ENCODE assay signal across 20 mouse cellular contexts in genomic region chr2:37789029-37789428, GRCm38 (mm10). TPM values are rescaled to one million over a fixed set of nuclear protein-coding genes. Genes with fewer than 3 reads are reported as not detected.
DNase-seq lines count a peak whose midpoint lies in the region; ATAC-seq and TF ChIP-seq lines count a peak whose summit lies in the region.
"Had no signal": no experiment of that assay in that cellular context is flagged by ENCODE, and none has a peak within 500 bp of the region (broad histone marks: within the 10 kb centered on the region; RNA-seq: fewer than 3 reads in every experiment).

No protein-coding gene starts in this region.

- H3K36me3 ChIP-seq in forebrain, embryonic 14.5 days (ENCODE audit: control insufficient read depth, insufficient read depth, low read length) = peaks cover 22% of the 10 kb centered on the region
- no peaks in the 10 kb centered on the region for H3K36me3 ChIP-seq in forebrain, postnatal 0 days (ENCODE audit: insufficient read depth)
- no peaks in the 10 kb centered on the region for H3K36me3 ChIP-seq in intestine, embryonic 15.5 days
- H3K36me3 ChIP-seq in intestine, embryonic 16.5 days (ENCODE audit: control insufficient read depth, insufficient read depth, low read length) = no peaks in the 10 kb centered on the region
- no peaks in the 10 kb centered on the region for H3K36me3 ChIP-seq in lung, embryonic 14.5 days (ENCODE audit: insufficient read depth)
- no peaks in the 10 kb centered on the region for H3K36me3 ChIP-seq in kidney, embryonic 15.5 days
- H3K36me3 ChIP-seq: liver, embryonic 13.5 days; neural tube, embryonic 15.5 days had no signal

- no peak overlapping the region for H3K9ac ChIP-seq in forebrain, embryonic 14.5 days (ENCODE audit: low read length)
- H3K9ac ChIP-seq in forebrain, postnatal 0 days = no peak overlapping the region
- H3K9ac ChIP-seq in intestine, embryonic 15.5 days = no peak overlapping the region
- H3K9ac ChIP-seq in intestine, embryonic 16.5 days (ENCODE audit: low read depth, low read length) = no peak overlapping the region
- H3K9ac ChIP-seq in lung, embryonic 14.5 days = no peak overlapping the region
- H3K9ac ChIP-seq in kidney, embryonic 15.5 days = no peak overlapping the region
- H3K9ac ChIP-seq: liver, embryonic 13.5 days; neural tube, embryonic 15.5 days had no signal

- H3K4me2 ChIP-seq in forebrain, embryonic 14.5 days (ENCODE audit: low read length) = no peak overlapping the region
- H3K4me2 ChIP-seq in forebrain, postnatal 0 days (ENCODE audit: low read depth) = no peak overlapping the region
- H3K4me2 ChIP-seq in intestine, embryonic 15.5 days (replicated peaks) = no peak overlapping the region
- no peak overlapping the region for H3K4me2 ChIP-seq in intestine, embryonic 16.5 days (ENCODE audit: low read depth, low read length)
- no peak overlapping the region for H3K4me2 ChIP-seq in lung, embryonic 14.5 days
- no peak overlapping the region for H3K4me2 ChIP-seq in kidney, embryonic 15.5 days
- H3K4me2 ChIP-seq: liver, embryonic 13.5 days; neural tube, embryonic 15.5 days had no signal

- H3K27ac ChIP-seq in forebrain, embryonic 14.5 days (ENCODE audit: low read depth, low read length) = 0 out of 2 replicates have a peak overlapping the region, but pooled peaks have one; percentile 39
- no peak overlapping the region for H3K27ac ChIP-seq in forebrain, postnatal 0 days (ENCODE audit: low read depth, low read length)
- 0 out of 2 replicates have a peak overlapping the region, but pooled peaks have one; percentile 9 for H3K27ac ChIP-seq in intestine, embryonic 15.5 days
- no peak overlapping the region for H3K27ac ChIP-seq in intestine, embryonic 16.5 days (ENCODE audit: low read length)
- peak overlapping the region; percentile 26; the same call in 1 of the 2 replicates for H3K27ac ChIP-seq in lung, embryonic 14.5 days (ENCODE audit: low read depth)
- peak overlapping the region; percentile 54; the same call in 1 of the 2 replicates for H3K27ac ChIP-seq in kidney, embryonic 15.5 days
- H3K27ac ChIP-seq: forebrain, embryonic 10.5 days; hindbrain, embryonic 10.5 days; hindbrain, postnatal 0 days; liver, embryonic 13.5 days; stomach, postnatal 0 days had no signal

- ATAC-seq in forebrain, embryonic 14.5 days = peak; percentile 1; the same call in 1 of the 2 replicates
- ATAC-seq in forebrain, postnatal 0 days = no peak
- no peak for ATAC-seq in intestine, embryonic 15.5 days
- ATAC-seq in intestine, embryonic 16.5 days = no peak
- ATAC-seq in lung, embryonic 14.5 days (ENCODE audit: insufficient read depth) = 0 out of 2 replicates have a peak, but pooled peaks have one; percentile 1
- ATAC-seq in kidney, embryonic 15.5 days (replicated peaks; ENCODE audit: low FRiP score) = no peak

- H3K4me1 ChIP-seq in forebrain, embryonic 14.5 days (ENCODE audit: control insufficient read depth, insufficient read depth, low read length) = peaks cover 6% of the 10 kb centered on the region
- H3K4me1 ChIP-seq in forebrain, postnatal 0 days (ENCODE audit: insufficient read depth) = 0 out of 2 replicates have a peak, but pooled peaks cover 4% of the 10 kb centered on the region
- 0 out of 2 replicates have a peak, but pooled peaks cover 9% of the 10 kb centered on the region for H3K4me1 ChIP-seq in intestine, embryonic 15.5 days (replicated peaks)
- H3K4me1 ChIP-seq in intestine, embryonic 16.5 days (ENCODE audit: control insufficient read depth, insufficient read depth, low read length) = 0 out of 2 replicates have a peak, but pooled peaks cover 3% of the 10 kb centered on the region
- 0 out of 2 replicates have a peak, but pooled peaks cover 4% of the 10 kb centered on the region for H3K4me1 ChIP-seq in lung, embryonic 14.5 days (ENCODE audit: insufficient read depth)
- peaks cover 41% of the 10 kb centered on the region for H3K4me1 ChIP-seq in kidney, embryonic 15.5 days
- H3K4me1 ChIP-seq: liver, embryonic 13.5 days had no signal

- no peak overlapping the region for H3K4me3 ChIP-seq in forebrain, embryonic 14.5 days (ENCODE audit: low read depth, low read length)
- H3K4me3 ChIP-seq in forebrain, postnatal 0 days (ENCODE audit: low read depth, low read length) = no peak overlapping the region
- H3K4me3 ChIP-seq in intestine, embryonic 15.5 days (replicated peaks) = no peak overlapping the region
- no peak overlapping the region for H3K4me3 ChIP-seq in intestine, embryonic 16.5 days (ENCODE audit: low read length)
- H3K4me3 ChIP-seq in lung, embryonic 14.5 days (ENCODE audit: low read depth, low read length) = no peak overlapping the region
- H3K4me3 ChIP-seq in kidney, embryonic 15.5 days (replicated peaks) = no peak overlapping the region
- H3K4me3 ChIP-seq: forebrain, embryonic 10.5 days; hindbrain, embryonic 10.5 days; liver, embryonic 13.5 days; megakaryocyte, embryonic 14.5 days; neural tube, embryonic 15.5 days had no signal

- no peaks in the 10 kb centered on the region for H3K27me3 ChIP-seq in forebrain, embryonic 14.5 days (replicated peaks; ENCODE audit: control insufficient read depth, insufficient read depth, low read length)
- H3K27me3 ChIP-seq in forebrain, postnatal 0 days (ENCODE audit: insufficient read depth, low read length) = no peaks in the 10 kb centered on the region
- H3K27me3 ChIP-seq in intestine, embryonic 15.5 days (replicated peaks) = peaks cover 27% of the 10 kb centered on the region
- peaks cover 21% of the 10 kb centered on the region; the same call in 1 of the 2 replicates for H3K27me3 ChIP-seq in intestine, embryonic 16.5 days (replicated peaks; ENCODE audit: control insufficient read depth, insufficient read depth, low read length)
- H3K27me3 ChIP-seq in lung, embryonic 14.5 days (ENCODE audit: insufficient read depth, low read length) = peaks cover 15% of the 10 kb centered on the region
- H3K27me3 ChIP-seq in kidney, embryonic 15.5 days = peaks cover 42% of the 10 kb centered on the region

- WGBS in forebrain, embryonic 14.5 days = 94% methylated on average over 5 of the region's 5 CpGs
- 79% methylated on average over 5 of the region's 5 CpGs for WGBS in forebrain, postnatal 0 days
- WGBS in intestine, embryonic 15.5 days = 88% methylated on average over 5 of the region's 5 CpGs
- 85% methylated on average over 5 of the region's 5 CpGs for WGBS in intestine, embryonic 16.5 days
- 75% methylated on average over 5 of the region's 5 CpGs for WGBS in lung, embryonic 14.5 days
- WGBS in kidney, embryonic 15.5 days = 77% methylated on average over 5 of the region's 5 CpGs

- TF ChIP-seq CTCF in forebrain, postnatal 0 days (IDR thresholded peaks at IDR 0.05; ENCODE audit: low read depth) = no peak
- TF ChIP-seq CTCF in lung, embryonic 14.5 days (IDR thresholded peaks at IDR 0.05; ENCODE audit: low read depth) = no peak

- DNase-seq in forebrain, embryonic 14.5 days (ENCODE audit: low spot score) = no peak
- no peak for DNase-seq in forebrain, postnatal 0 days
- no peak for DNase-seq in lung, embryonic 14.5 days
- no peak for DNase-seq in lung, postnatal 4 days
- DNase-seq in retina, embryonic 14.5 days (ENCODE audit: low spot score) = no peak
- DNase-seq: adrenal gland, postnatal 25 days; liver, embryonic 13.5 days; right cerebral cortex, adult 18-20 months; thymus, postnatal 14 days had no signal

- H3K9me3 ChIP-seq in forebrain, embryonic 14.5 days (replicated peaks; ENCODE audit: control insufficient read depth, low read length) = 0 out of 2 replicates have a peak, but pooled peaks cover 3% of the 10 kb centered on the region
- H3K9me3 ChIP-seq in forebrain, postnatal 0 days (ENCODE audit: low read length) = no peaks in the 10 kb centered on the region
- no peaks in the 10 kb centered on the region for H3K9me3 ChIP-seq in intestine, embryonic 15.5 days
- H3K9me3 ChIP-seq in intestine, embryonic 16.5 days (ENCODE audit: control insufficient read depth, low read length) = no peaks in the 10 kb centered on the region
- no peaks in the 10 kb centered on the region for H3K9me3 ChIP-seq in lung, embryonic 14.5 days (ENCODE audit: low read depth, low read length)
- H3K9me3 ChIP-seq in kidney, embryonic 15.5 days (replicated peaks) = no peaks in the 10 kb centered on the region
- H3K9me3 ChIP-seq: hindbrain, embryonic 10.5 days; liver, embryonic 13.5 days; neural tube, embryonic 15.5 days had no signal

RNA-seq across cellular contexts. Expression of gene Crb2, which starts 13.0 kb away (rescaled TPM):
- 4.0 and 4.2 TPM in 2 replicates for polyA plus RNA-seq in forebrain, embryonic 14.5 days (2014; fragmentation: Nextera tagmentation; extraction: Ambion mirVana)
- 3.8 and 6.0 TPM in 2 replicates for total RNA-seq in forebrain, postnatal 0 days (2014; rRNA removed)
- polyA plus RNA-seq in forebrain, postnatal 0 days (2015; fragmentation: Nextera tagmentation; extraction: Ambion mirVana) = 1.5 and 2.7 TPM in 2 replicates
- polyA plus RNA-seq in intestine, embryonic 15.5 days (2015; fragmentation: Nextera tagmentation; extraction: Ambion mirVana) = 1.9 and 2.1 TPM in 2 replicates
- polyA plus RNA-seq in intestine, embryonic 16.5 days (2015; fragmentation: Nextera tagmentation; extraction: Ambion mirVana) = 0.95 and 1.1 TPM in 2 replicates
- 1.5 and 1.8 TPM in 2 replicates for polyA plus RNA-seq in lung, embryonic 14.5 days (2014; fragmentation: Nextera tagmentation; extraction: Ambion mirVana)
- 3.4 and 4.1 TPM in 2 replicates for polyA plus RNA-seq in kidney, embryonic 15.5 days (2015; fragmentation: Nextera tagmentation; extraction: Ambion mirVana)
- total RNA-seq: granulocyte monocyte progenitor cell, adult 5-6 weeks; MEL had no signal

Comparison
In these comparisons a context has a peak if more than half of its experiments do, and no peak if none do; other contexts are left out.
1. ATAC-seq: peak in forebrain, embryonic 14.5 days (single experiment) and lung, embryonic 14.5 days (single experiment); none in forebrain, postnatal 0 days (single experiment), intestine, embryonic 15.5 days (single experiment), intestine, embryonic 16.5 days (single experiment) and kidney, embryonic 15.5 days (single experiment).
2. H3K27ac ChIP-seq: peak in forebrain, embryonic 14.5 days (single experiment), intestine, embryonic 15.5 days (single experiment), lung, embryonic 14.5 days (single experiment) and kidney, embryonic 15.5 days (single experiment); none in forebrain, postnatal 0 days (single experiment) and intestine, embryonic 16.5 days (single experiment).